Mouse (Mus musculus) adrenal gland, adult 18-20 months (tissue): ENCODE measurements around the gene Gm49380. TPM values are rescaled to one million over a fixed set of nuclear protein-coding genes. Genes with fewer than 3 reads are reported as not detected.

Experiments used
- DNase-seq, 2 experiments: peaks; one replicate each; pipeline ENCODE4 v3.0.0; 2021 to 2022; ENCODE audit warnings: low spot score in 2 of 2
- total RNA-seq, 2 experiments: library from RNA; stranded (reverse); gene quantifications; 1 replicate in 1 of 2; 2 replicates in 1 of 2; pipeline ENCODE4 v1.2.3; 2021

Gene Gm49380
- total RNA-seq, 2 experiments from 2014 or later, result 0.27 to 0.48 TPM

- DNase-seq, result no peak
These were observed 91.0 kb downstream of the Gm49380 start for GRCm38 (mm10) chr9:44022100-44022847.

DNA sequence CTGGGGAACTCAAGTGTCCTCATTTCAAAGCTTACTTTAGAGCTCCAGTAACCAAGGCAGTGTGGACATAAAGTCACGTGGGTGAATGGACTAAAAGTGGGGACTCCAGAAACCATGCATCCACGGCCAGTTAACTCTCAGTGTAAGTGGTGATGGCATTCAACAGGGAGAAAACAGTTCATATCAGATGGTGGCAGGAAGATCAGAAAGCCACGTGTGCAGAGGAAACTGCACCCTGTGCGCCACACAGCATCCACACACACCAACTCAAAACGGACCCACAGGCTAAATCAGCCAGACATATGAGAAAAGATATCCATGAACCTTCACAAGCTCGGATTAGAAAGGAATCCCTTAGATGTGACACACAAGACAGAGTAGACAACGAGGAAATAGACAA is 93.3 kb downstream of the Gm49380 start:
- DNase-seq, result no peak

GRCm38 (mm10) chr9:44017846-44018245 is 95.5 kb downstream of the Gm49380 start:
- DNase-seq, result no peak

Other genes starting within 250 kb of the Gm49380 start
- gene Thy1, start 70.1 kb downstream of the Gm49380 start, total RNA-seq, result 10 to 100 TPM; 41.2 to 44.2 TPM
- gene Usp2, start 46.5 kb downstream of the Gm49380 start, total RNA-seq, result 10 to 100 TPM; 36.4 to 40.9 TPM
- not detected for gene Mfrp, start 11.8 kb downstream of the Gm49380 start, total RNA-seq
- gene C1qtnf5, start 6.3 kb downstream of the Gm49380 start, total RNA-seq, result 10 to 100 TPM; 13.2 to 17.8 TPM
- gene Rnf26, start within 50 bp of the Gm49380 start, total RNA-seq, result 10 to 100 TPM; 19.4 to 24.1 TPM
- gene Mcam, start 21.0 kb upstream of the Gm49380 start, total RNA-seq, result 10 to 100 TPM; 24.2 to 90.7 TPM
- gene Cbl, start 120.5 kb upstream of the Gm49380 start, total RNA-seq, result 10 to 100 TPM; 27.9 to 37.1 TPM
- 1 to 10 TPM; 2.8 to 5.3 TPM for gene Ccdc153, start 127.2 kb upstream of the Gm49380 start, total RNA-seq
- gene Pdzd3, start 138.0 kb upstream of the Gm49380 start, total RNA-seq, result not detected
- 10 to 100 TPM; 14.0 to 17.1 TPM for gene Nlrx1, start 155.1 kb upstream of the Gm49380 start, total RNA-seq
- gene Abcg4, start 175.1 kb upstream of the Gm49380 start, total RNA-seq, result 10 to 100 TPM; 16.1 to 30.7 TPM
- 10 to 100 TPM; 18.3 to 22.6 TPM for gene Hinfp, start 192.2 kb upstream of the Gm49380 start, total RNA-seq
- 10 to 100 TPM; 35.2 to 41.7 TPM for gene C2cd2l, start 206.8 kb upstream of the Gm49380 start, total RNA-seq
- 10 to 100 TPM; 21.7 to 30.9 TPM for gene Dpagt1, start 212.5 kb upstream of the Gm49380 start, total RNA-seq
- 10 to 100 TPM; 26.8 to 34.4 TPM for gene H2afx, start 221.2 kb upstream of the Gm49380 start, total RNA-seq
- gene Hmbs, start 230.7 kb upstream of the Gm49380 start, total RNA-seq, result 10 to 100 TPM; 52.3 to 87.5 TPM
- gene Vps11, start 248.2 kb upstream of the Gm49380 start, total RNA-seq, result 10 to 100 TPM; 52.5 to 70.4 TPM